Mouse (Mus musculus) hindbrain, embryonic 11.5 days (tissue): Measurements from ENCODE around the gene Zfp946. TPM values are rescaled to one million over a fixed set of nuclear protein-coding genes. Genes with fewer than 3 reads are reported as not detected.

ENCODE experiments used
- ATAC-seq: fragments of 200-750 bp; cut with Nextera tagmentation; 2 replicates; pipeline ENCODE4 v1.8.0; 2017; ENCODE audit warnings: mild to moderate bottlenecking, moderate TSS enrichment, moderate library complexity; ENCODE audit not compliant: low FRiP score
- DNase-seq: peaks from one replicate; pipeline ENCODE4 v3.0.0-alpha.2; 2015; ENCODE audit warnings: low spot score
- H3K27ac ChIP-seq: fragments of 300-500 bp; sonication (generic); 2 replicates; pipeline ENCODE4 v1.5.1; 2014; ENCODE audit warnings: mild to moderate bottlenecking, low read depth, low read length
- H3K27me3 ChIP-seq: fragments of 300-500 bp; sonication (generic); 2 replicates; pipeline ENCODE4 v1.6.1; 2014; ENCODE audit warnings: mild to moderate bottlenecking, low read length, moderate library complexity, mixed read lengths; ENCODE audit not compliant: control insufficient read depth, insufficient read depth
- H3K36me3 ChIP-seq: fragments of 300-500 bp; sonication (generic); 2 replicates; pipeline ENCODE4 v1.6.1; 2014; ENCODE audit warnings: mild to moderate bottlenecking, low read length, moderate library complexity, mixed read lengths; ENCODE audit not compliant: control insufficient read depth, insufficient read depth
- H3K4me1 ChIP-seq: fragments of 300-500 bp; sonication (generic); replicated peaks from 2 replicates; pipeline ENCODE4 v1.6.1; 2014; ENCODE audit warnings: low read length, mixed read lengths; ENCODE audit not compliant: control insufficient read depth, insufficient read depth
- H3K4me2 ChIP-seq: fragments of 300-500 bp; sonication (generic); replicated peaks from 2 replicates; pipeline ENCODE4 v1.6.1; 2014; ENCODE audit warnings: mild to moderate bottlenecking, low read depth, low read length
- H3K4me3 ChIP-seq: fragments of 300-500 bp; sonication (generic); 2 replicates; pipeline ENCODE4 v1.5.1; 2014; ENCODE audit warnings: low read depth, low read length
- H3K9ac ChIP-seq: fragments of 300-500 bp; sonication (generic); 2 replicates; pipeline ENCODE4 v1.6.1; 2014; ENCODE audit warnings: low read depth, low read length
- H3K9me3 ChIP-seq: fragments of 300-500 bp; sonication (generic); 2 replicates; pipeline ENCODE4 v1.6.1; 2016; ENCODE audit warnings: low read length; ENCODE audit not compliant: control insufficient read depth
- WGBS: fragments of 180-500 bp; shearing (Covaris S2); extraction: QIAGEN DNeasy Blood & Tissue Kit; methylation state at CpG from one replicate; pipeline ENCODE4 v1.1.7; 2014; 5-methylcytosine and 5-hydroxymethylcytosine counted together
- polyA plus RNA-seq: library from polyadenylated mRNA; unstranded; fragments of >200 nt; fragmentation: Nextera tagmentation; extraction: Ambion mirVana; gene quantifications from 2 replicates; pipeline ENCODE4 v1.2.1, GENCODE M21; 2014

The Zfp946 gene
- 33.0 and 35.6 TPM in 2 replicates for polyA plus RNA-seq

DNA sequence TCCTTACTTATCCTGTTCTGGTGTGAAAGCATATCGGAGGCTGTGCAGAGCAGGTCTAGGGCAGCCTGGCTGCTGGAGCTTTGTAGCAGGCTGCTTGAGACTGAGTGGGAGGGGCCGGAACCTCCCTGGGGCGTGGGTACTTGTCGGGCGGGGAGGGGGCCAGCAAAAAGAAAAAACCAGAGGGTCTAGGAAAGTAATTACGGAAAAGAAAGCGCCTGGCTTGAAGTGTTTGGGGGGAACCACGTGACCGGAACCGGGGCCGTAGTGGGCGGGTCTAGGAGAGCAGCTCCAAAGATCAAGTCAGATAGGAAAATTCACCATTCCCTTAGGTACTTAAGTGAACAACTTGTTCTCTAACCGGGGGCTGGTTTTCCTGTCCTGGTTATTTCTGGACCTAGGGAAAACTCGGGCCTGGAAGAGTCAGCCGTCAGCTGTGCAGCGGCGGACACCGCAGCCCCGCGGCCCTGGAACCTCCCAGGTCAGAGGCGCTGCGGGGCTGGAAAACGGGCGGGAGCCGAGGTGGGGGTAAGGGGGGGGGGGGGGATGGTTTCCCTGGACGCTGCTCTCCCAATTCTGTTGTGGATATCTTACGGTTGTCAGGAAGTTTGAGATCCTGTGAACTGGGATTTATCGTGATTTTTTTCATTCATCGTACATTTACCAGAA lies at the start of gene Zfp946:
Zfp946 (plus strand) TSS at position 271 of the 666 bp plus-strand sequence.
- no peaks in the 10 kb centered on the region for H3K36me3 ChIP-seq
- peak within 1 kb of the TSS; percentile 80 for H3K27ac ChIP-seq
- DNase-seq (peak; percentile 90), ATAC-seq (peak; percentile 97)
- H3K4me2 ChIP-seq = peak within 1 kb of the TSS; percentile 54
- H3K9ac ChIP-seq = peak within 1 kb of the TSS; percentile 55
- no peaks in the 10 kb centered on the region for H3K4me1 ChIP-seq
- H3K9me3 ChIP-seq = no peaks in the 10 kb centered on the region
- no peaks in the 10 kb centered on the region for H3K27me3 ChIP-seq
- under 1% methylated on average over 27 of the region's 29 CpGs for WGBS
- H3K4me3 ChIP-seq = peak within 1 kb of the TSS; percentile 61

DNA sequence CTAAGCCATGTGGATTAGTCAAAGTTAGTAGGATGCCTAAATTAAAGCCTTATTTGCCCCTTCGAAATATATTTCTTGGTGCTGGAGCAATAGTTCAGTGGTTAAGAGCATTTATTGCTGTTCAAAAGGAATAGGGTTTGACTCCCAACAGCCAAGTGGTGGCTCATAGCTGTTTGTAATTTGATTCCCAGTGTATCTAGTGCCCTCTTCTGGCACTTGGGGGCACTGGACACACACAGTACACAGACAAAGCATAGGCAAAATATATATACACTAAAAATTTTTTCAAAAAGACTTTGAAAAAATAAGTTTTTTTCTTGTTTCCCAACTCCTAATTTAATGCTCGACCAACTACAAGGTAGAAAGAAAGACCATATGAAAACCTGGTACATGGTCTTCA lies 13.3 kb upstream of the Zfp946 start:
- 82% methylated on average over 2 of the region's 2 CpGs for WGBS
- Histone ChIP-seq H3K27me3 (no peaks in the 10 kb centered on the region), H3K4me3 (no peak overlapping the region), H3K4me2 (no peak overlapping the region), H3K9me3 (no peaks in the 10 kb centered on the region), H3K9ac (no peak overlapping the region), H3K36me3 (no peaks in the 10 kb centered on the region), H3K27ac (no peak overlapping the region), H3K4me1 (no peaks in the 10 kb centered on the region)
- peak; percentile 12 for DNase-seq
- no peak for ATAC-seq

DNA sequence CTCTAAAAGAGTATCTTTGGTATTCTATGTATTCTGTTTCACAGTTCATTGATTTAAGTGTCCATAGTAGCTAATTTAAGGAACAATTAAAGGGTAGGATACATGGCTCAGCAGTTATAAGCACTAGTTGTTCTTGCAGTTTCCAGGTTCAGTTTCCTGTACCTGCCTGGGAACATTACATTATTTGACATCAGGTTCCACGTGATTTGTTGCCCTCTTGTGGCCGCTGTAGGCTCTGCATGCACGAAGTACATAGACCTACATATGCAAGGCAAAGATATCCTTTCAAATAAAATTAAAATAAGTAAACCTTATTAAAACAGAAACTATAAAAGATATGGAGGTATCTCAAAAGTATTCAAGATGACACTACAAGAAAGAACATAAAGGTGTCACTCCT lies 6.5 kb upstream of the Zfp946 start:
- no peak overlapping the region for H3K27ac ChIP-seq
- no peak overlapping the region for H3K4me2 ChIP-seq
- no peaks in the 10 kb centered on the region for H3K36me3 ChIP-seq
- no peaks in the 10 kb centered on the region for H3K4me1 ChIP-seq
- ATAC-seq (peak; percentile 35; the same call in 1 of the 2 replicates), DNase-seq (peak; percentile 75)
- no peaks in the 10 kb centered on the region for H3K27me3 ChIP-seq
- no peaks in the 10 kb centered on the region for H3K9me3 ChIP-seq
- WGBS = 3% methylated on average over 3 of the region's 3 CpGs
- H3K4me3 ChIP-seq = no peak overlapping the region
- no peak overlapping the region for H3K9ac ChIP-seq

DNA sequence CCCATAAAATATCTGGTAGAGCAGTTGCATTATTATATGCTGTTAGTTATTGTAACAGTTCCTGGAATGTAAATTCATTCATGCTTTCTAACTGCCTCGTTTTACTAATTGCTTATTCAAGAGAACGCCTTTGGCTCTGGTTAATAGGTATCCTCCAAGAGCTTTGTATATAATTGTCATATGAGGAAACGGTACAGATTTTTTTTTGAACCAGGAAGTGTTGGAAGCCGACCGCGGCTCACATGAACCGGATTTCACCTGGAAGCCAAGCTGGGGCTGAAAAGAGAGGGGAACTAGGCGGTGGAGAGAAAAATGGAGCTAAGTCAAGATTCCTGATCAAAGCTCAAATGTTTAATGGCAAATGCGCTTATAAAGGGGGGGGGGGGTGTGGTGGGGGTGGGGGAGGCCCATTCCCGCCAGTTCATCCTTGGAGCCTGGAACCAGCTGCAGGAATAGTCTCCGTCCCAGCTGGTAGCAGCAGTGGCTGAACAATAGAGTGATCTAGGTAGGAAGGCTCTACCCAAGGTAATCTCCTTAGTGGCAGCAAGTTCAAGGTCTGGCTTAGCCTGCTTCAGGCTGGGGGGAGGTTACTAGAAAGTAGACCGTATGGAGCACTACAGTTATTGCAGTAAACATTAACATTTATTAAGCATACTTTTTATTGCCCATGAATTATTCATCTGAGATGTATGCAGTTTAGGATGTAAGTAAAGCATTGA lies 773 bp downstream of the Zfp946 start:
- peak; percentile 23; the same call in 1 of the 2 replicates for ATAC-seq
- Histone ChIP-seq H3K4me3 (peak overlapping the region; percentile 61), H3K9me3 (no peaks in the 10 kb centered on the region), H3K36me3 (no peaks in the 10 kb centered on the region), H3K27me3 (no peaks in the 10 kb centered on the region), H3K27ac (no peak overlapping the region), H3K4me2 (peak overlapping the region; percentile 54), H3K4me1 (no peaks in the 10 kb centered on the region), H3K9ac (peak overlapping the region; percentile 55; the same call in 1 of the 2 replicates)
- 3% methylated on average over 12 of the region's 12 CpGs for WGBS
- peak; percentile 32 for DNase-seq

DNA sequence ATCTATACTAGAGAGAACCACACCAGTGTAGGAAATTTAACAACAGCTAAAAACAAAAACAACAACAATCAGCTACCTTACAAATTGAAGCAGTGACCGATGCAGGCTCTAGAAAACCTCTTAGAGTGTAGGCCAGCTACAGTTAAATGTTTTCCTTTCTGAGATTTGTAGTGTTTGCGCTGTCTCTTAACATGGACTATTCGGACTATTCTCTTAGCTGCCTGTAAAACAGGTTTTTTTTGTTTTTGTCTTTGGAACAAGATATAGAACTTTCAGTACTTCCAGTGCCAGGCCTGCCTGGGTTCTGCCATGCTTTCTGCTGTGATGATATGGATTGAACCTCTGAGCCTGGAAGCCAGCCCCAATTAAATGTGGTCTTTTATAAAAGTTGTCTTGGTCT lies 23.7 kb downstream of the Zfp946 start:
- Histone ChIP-seq H3K9me3 (no peaks in the 10 kb centered on the region), H3K27me3 (no peaks in the 10 kb centered on the region), H3K4me1 (no peaks in the 10 kb centered on the region), H3K27ac (no peak overlapping the region), H3K9ac (no peak overlapping the region), H3K4me2 (no peak overlapping the region), H3K36me3 (0 out of 2 replicates have a peak, but pooled peaks cover 4% of the 10 kb centered on the region), H3K4me3 (no peak overlapping the region)
- ATAC-seq (no peak), DNase-seq (no peak)
- 92% methylated on average over 3 of the region's 3 CpGs for WGBS

DNA sequence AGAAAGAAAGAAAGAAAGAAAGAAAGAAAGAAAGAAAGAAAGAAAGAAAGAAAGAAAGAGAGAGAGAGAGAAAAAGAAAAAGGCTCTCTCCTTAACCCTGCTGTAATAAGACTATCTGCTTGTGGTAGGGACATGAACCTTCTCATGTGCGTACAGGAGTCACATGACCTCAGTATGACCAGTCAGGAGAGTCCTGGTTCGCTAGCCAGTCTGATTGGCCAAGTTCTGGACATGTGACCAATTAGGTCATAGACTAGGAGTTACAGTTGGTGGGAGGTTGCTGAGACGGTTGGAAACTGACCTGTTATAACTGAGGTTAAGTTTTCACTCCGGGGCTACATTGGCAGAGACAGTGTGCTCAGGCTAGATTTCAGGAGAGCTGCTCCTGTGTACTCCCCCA lies 73.1 kb downstream of the Zfp946 start:
- Histone ChIP-seq H3K4me1 (no peaks in the 10 kb centered on the region), H3K27ac (no peak overlapping the region), H3K4me3 (no peak overlapping the region), H3K27me3 (no peaks in the 10 kb centered on the region), H3K4me2 (no peak overlapping the region), H3K9ac (no peak overlapping the region), H3K9me3 (no peaks in the 10 kb centered on the region), H3K36me3 (no peaks in the 10 kb centered on the region)
- ATAC-seq = no peak
- whole genome bisulfite sequencing = 76% methylated on average over 4 of the region's 4 CpGs
- DNase-seq = no peak

Other genes with a start within 250 kb of the Zfp946 start
- 3.7 and 3.8 TPM in 2 replicates for gene Zfp994, start 198.6 kb upstream of the Zfp946 start, polyA plus RNA-seq
- gene CT030661.1, start 109.4 kb upstream of the Zfp946 start, polyA plus RNA-seq = 12.9 and 13.1 TPM in 2 replicates
- 16.9 and 17.3 TPM in 2 replicates for gene Zfp944, start 62.8 kb upstream of the Zfp946 start, polyA plus RNA-seq
- 12.5 and 13.9 TPM in 2 replicates for gene Zfp758, start 62.8 kb upstream of the Zfp946 start, polyA plus RNA-seq
- not detected in 2 replicates for gene Vmn2r111, start 149.3 kb downstream of the Zfp946 start, polyA plus RNA-seq
- gene Vmn2r112, start 176.7 kb downstream of the Zfp946 start, polyA plus RNA-seq = not detected in 2 replicates